Mouse (Mus musculus): ENCODE results near the gene Rnf41. TPM values are rescaled to one million over a fixed set of nuclear protein-coding genes. Genes with fewer than 3 reads are reported as not detected.

Gene Rnf41
- polyA plus RNA-seq, 1 experiment from 2014 or later: 35.2 TPM

GRCm38 (mm10) chr10:128378462-128378861 is 33.0 kb upstream of the Rnf41 start:
- Histone ChIP-seq H3K9me3 (ENCODE audit: control insufficient read depth, low read length) (no peaks in the 10 kb centered on the region), H3K4me1 (ENCODE audit: control insufficient read depth, insufficient read depth, low read length) (peaks cover 8% of the 10 kb centered on the region), H3K36me3 (ENCODE audit: control insufficient read depth, insufficient read depth, low read length) (peaks cover 51% of the 10 kb centered on the region), H3K9ac (ENCODE audit: low read depth, low read length) (peak overlapping the region; percentile 96), H3K4me3 (ENCODE audit: low read depth, low read length) (peak overlapping the region; percentile 75), H3K27me3 (replicated peaks; ENCODE audit: control insufficient read depth, insufficient read depth, low read length) (no peaks in the 10 kb centered on the region), H3K27ac (replicated peaks; ENCODE audit: low read depth, low read length) (no peak overlapping the region), H3K4me2 (ENCODE audit: low read depth, low read length) (peak overlapping the region; percentile 74)
- ATAC-seq (ENCODE audit: low read depth) (no peak), DNase-seq (ENCODE audit: low spot score) (no peak)
- WGBS: 56% methylated on average over 3 of the region's 3 CpGs

- no peak overlapping the region for H3K9ac ChIP-seq (ENCODE audit: low read depth, low read length)
- H3K36me3 ChIP-seq (ENCODE audit: control insufficient read depth, insufficient read depth, low read length): peaks cover 59% of the 10 kb centered on the region
- DNase-seq (ENCODE audit: low spot score): no peak
- H3K27me3 ChIP-seq (replicated peaks; ENCODE audit: control insufficient read depth, insufficient read depth, low read length): no peaks in the 10 kb centered on the region
- no peak overlapping the region for H3K4me3 ChIP-seq (ENCODE audit: low read depth, low read length)
- H3K4me2 ChIP-seq (ENCODE audit: low read depth, low read length): no peak overlapping the region
- H3K9me3 ChIP-seq (ENCODE audit: control insufficient read depth, low read length): no peaks in the 10 kb centered on the region
- H3K4me1 ChIP-seq (ENCODE audit: control insufficient read depth, insufficient read depth, low read length): peaks cover 8% of the 10 kb centered on the region
- no peak for ATAC-seq (ENCODE audit: low read depth)
- no peak overlapping the region for H3K27ac ChIP-seq (replicated peaks; ENCODE audit: low read depth, low read length)
- 97% methylated on average over 7 of the region's 7 CpGs for WGBS
Observed at GRCm38 (mm10) chr10:128379260-128379659, 32.2 kb upstream of the Rnf41 start.

- H3K4me3 ChIP-seq (ENCODE audit: low read depth, low read length): no peak overlapping the region
- WGBS: 86% methylated on average over 5 of the region's 5 CpGs
- peaks cover 8% of the 10 kb centered on the region for H3K4me1 ChIP-seq (ENCODE audit: control insufficient read depth, insufficient read depth, low read length)
- no peak overlapping the region for H3K9ac ChIP-seq (ENCODE audit: low read depth, low read length)
- H3K27ac ChIP-seq (replicated peaks; ENCODE audit: low read depth, low read length): no peak overlapping the region
- no peaks in the 10 kb centered on the region for H3K9me3 ChIP-seq (ENCODE audit: control insufficient read depth, low read length)
- no peak overlapping the region for H3K4me2 ChIP-seq (ENCODE audit: low read depth, low read length)
- ATAC-seq (ENCODE audit: low read depth): no peak
- peaks cover 72% of the 10 kb centered on the region for H3K36me3 ChIP-seq (ENCODE audit: control insufficient read depth, insufficient read depth, low read length)
- no peak for DNase-seq (ENCODE audit: low spot score)
- no peaks in the 10 kb centered on the region for H3K27me3 ChIP-seq (replicated peaks; ENCODE audit: control insufficient read depth, insufficient read depth, low read length)
Observed at GRCm38 (mm10) chr10:128380565-128380964, 30.9 kb upstream of the Rnf41 start.

GRCm38 (mm10) chr10:128382482-128382881 is 29.0 kb upstream of the Rnf41 start:
- DNase-seq (ENCODE audit: low spot score): no peak
- H3K9ac ChIP-seq (ENCODE audit: low read depth, low read length): no peak overlapping the region
- H3K36me3 ChIP-seq (ENCODE audit: control insufficient read depth, insufficient read depth, low read length): peaks cover 91% of the 10 kb centered on the region
- no peak overlapping the region for H3K4me2 ChIP-seq (ENCODE audit: low read depth, low read length)
- no peak for ATAC-seq (ENCODE audit: low read depth)
- 88% methylated on average over 8 of the region's 8 CpGs for WGBS
- H3K4me1 ChIP-seq (ENCODE audit: control insufficient read depth, insufficient read depth, low read length): peaks cover 8% of the 10 kb centered on the region
- no peaks in the 10 kb centered on the region for H3K9me3 ChIP-seq (ENCODE audit: control insufficient read depth, low read length)
- H3K27ac ChIP-seq (replicated peaks; ENCODE audit: low read depth, low read length): no peak overlapping the region
- no peaks in the 10 kb centered on the region for H3K27me3 ChIP-seq (replicated peaks; ENCODE audit: control insufficient read depth, insufficient read depth, low read length)
- H3K4me3 ChIP-seq (ENCODE audit: low read depth, low read length): no peak overlapping the region

GRCm38 (mm10) chr10:128385902-128386301 is 25.6 kb upstream of the Rnf41 start:
- Histone ChIP-seq H3K27ac (replicated peaks; ENCODE audit: low read depth, low read length) (no peak overlapping the region), H3K27me3 (replicated peaks; ENCODE audit: control insufficient read depth, insufficient read depth, low read length) (no peaks in the 10 kb centered on the region), H3K9me3 (ENCODE audit: control insufficient read depth, low read length) (no peaks in the 10 kb centered on the region), H3K4me1 (ENCODE audit: control insufficient read depth, insufficient read depth, low read length) (no peaks in the 10 kb centered on the region), H3K4me2 (ENCODE audit: low read depth, low read length) (no peak overlapping the region), H3K36me3 (ENCODE audit: control insufficient read depth, insufficient read depth, low read length) (peaks cover 98% of the 10 kb centered on the region), H3K9ac (ENCODE audit: low read depth, low read length) (no peak overlapping the region), H3K4me3 (ENCODE audit: low read depth, low read length) (no peak overlapping the region)
- ATAC-seq (ENCODE audit: low read depth): no peak
- WGBS: 81% methylated on average over 6 of the region's 7 CpGs
- DNase-seq (ENCODE audit: low spot score): no peak

GRCm38 (mm10) chr10:128388941-128389340 is 22.5 kb upstream of the Rnf41 start:
- Histone ChIP-seq H3K36me3 (ENCODE audit: control insufficient read depth, insufficient read depth, low read length) (peaks cover 100% of the 10 kb centered on the region), H3K9ac (ENCODE audit: low read depth, low read length) (no peak overlapping the region), H3K4me3 (ENCODE audit: low read depth, low read length) (no peak overlapping the region), H3K27me3 (replicated peaks; ENCODE audit: control insufficient read depth, insufficient read depth, low read length) (no peaks in the 10 kb centered on the region), H3K9me3 (ENCODE audit: control insufficient read depth, low read length) (no peaks in the 10 kb centered on the region), H3K4me1 (ENCODE audit: control insufficient read depth, insufficient read depth, low read length) (no peaks in the 10 kb centered on the region), H3K4me2 (ENCODE audit: low read depth, low read length) (no peak overlapping the region), H3K27ac (replicated peaks; ENCODE audit: low read depth, low read length) (no peak overlapping the region)
- DNase-seq (ENCODE audit: low spot score): no peak
- 90% methylated on average over 14 of the region's 14 CpGs for WGBS
- no peak for ATAC-seq (ENCODE audit: low read depth)

- peaks cover 95% of the 10 kb centered on the region for H3K36me3 ChIP-seq (ENCODE audit: control insufficient read depth, insufficient read depth, low read length)
- no peak overlapping the region for H3K9ac ChIP-seq (ENCODE audit: low read depth, low read length)
Observed at GRCm38 (mm10) chr10:128389570-128389969, 21.9 kb upstream of the Rnf41 start.

GRCm38 (mm10) chr10:128390366-128390765 is 21.1 kb upstream of the Rnf41 start:
- H3K36me3 ChIP-seq (ENCODE audit: control insufficient read depth, insufficient read depth, low read length): peaks cover 89% of the 10 kb centered on the region

More at GRCm38 (mm10) chr10:128389570-128389969, 21.9 kb upstream of the Rnf41 start:
- H3K27ac ChIP-seq (replicated peaks; ENCODE audit: low read depth, low read length): no peak overlapping the region
- ATAC-seq (ENCODE audit: low read depth) (no peak), DNase-seq (ENCODE audit: low spot score) (no peak)
- H3K9me3 ChIP-seq (ENCODE audit: control insufficient read depth, low read length): no peaks in the 10 kb centered on the region
- no peaks in the 10 kb centered on the region for H3K4me1 ChIP-seq (ENCODE audit: control insufficient read depth, insufficient read depth, low read length)
- 85% methylated on average over 6 of the region's 6 CpGs for WGBS
- no peak overlapping the region for H3K4me3 ChIP-seq (ENCODE audit: low read depth, low read length)
- H3K27me3 ChIP-seq (replicated peaks; ENCODE audit: control insufficient read depth, insufficient read depth, low read length): no peaks in the 10 kb centered on the region
- H3K4me2 ChIP-seq (ENCODE audit: low read depth, low read length): no peak overlapping the region

GRCm38 (mm10) chr10:128391850-128392249 is 19.6 kb upstream of the Rnf41 start:
- H3K4me3 ChIP-seq (ENCODE audit: low read depth, low read length): no peak overlapping the region
- no peak overlapping the region for H3K27ac ChIP-seq (replicated peaks; ENCODE audit: low read depth, low read length)
- no peaks in the 10 kb centered on the region for H3K9me3 ChIP-seq (ENCODE audit: control insufficient read depth, low read length)
- DNase-seq (ENCODE audit: low spot score) (no peak), ATAC-seq (ENCODE audit: low read depth) (no peak)
- peaks cover 88% of the 10 kb centered on the region for H3K36me3 ChIP-seq (ENCODE audit: control insufficient read depth, insufficient read depth, low read length)
- H3K27me3 ChIP-seq (replicated peaks; ENCODE audit: control insufficient read depth, insufficient read depth, low read length): no peaks in the 10 kb centered on the region
- H3K4me1 ChIP-seq (ENCODE audit: control insufficient read depth, insufficient read depth, low read length): no peaks in the 10 kb centered on the region
- no peak overlapping the region for H3K9ac ChIP-seq (ENCODE audit: low read depth, low read length)
- no peak overlapping the region for H3K4me2 ChIP-seq (ENCODE audit: low read depth, low read length)
- 87% methylated on average over 6 of the region's 6 CpGs for WGBS

More at GRCm38 (mm10) chr10:128390366-128390765, 21.1 kb upstream of the Rnf41 start:
- Histone ChIP-seq H3K27ac (replicated peaks; ENCODE audit: low read depth, low read length) (no peak overlapping the region), H3K27me3 (replicated peaks; ENCODE audit: control insufficient read depth, insufficient read depth, low read length) (no peaks in the 10 kb centered on the region), H3K9me3 (ENCODE audit: control insufficient read depth, low read length) (no peaks in the 10 kb centered on the region), H3K4me2 (ENCODE audit: low read depth, low read length) (no peak overlapping the region), H3K9ac (ENCODE audit: low read depth, low read length) (no peak overlapping the region), H3K4me3 (ENCODE audit: low read depth, low read length) (no peak overlapping the region), H3K4me1 (ENCODE audit: control insufficient read depth, insufficient read depth, low read length) (no peaks in the 10 kb centered on the region)
- no peak for DNase-seq (ENCODE audit: low spot score)
- ATAC-seq (ENCODE audit: low read depth): no peak
- 92% methylated on average over 11 of the region's 12 CpGs for WGBS

Measured in embryonic facial prominence, embryonic 14.5 days (tissue).